Mouse (Mus musculus): ENCODE measurements around the gene Htra2.

Gene Htra2

DNA sequence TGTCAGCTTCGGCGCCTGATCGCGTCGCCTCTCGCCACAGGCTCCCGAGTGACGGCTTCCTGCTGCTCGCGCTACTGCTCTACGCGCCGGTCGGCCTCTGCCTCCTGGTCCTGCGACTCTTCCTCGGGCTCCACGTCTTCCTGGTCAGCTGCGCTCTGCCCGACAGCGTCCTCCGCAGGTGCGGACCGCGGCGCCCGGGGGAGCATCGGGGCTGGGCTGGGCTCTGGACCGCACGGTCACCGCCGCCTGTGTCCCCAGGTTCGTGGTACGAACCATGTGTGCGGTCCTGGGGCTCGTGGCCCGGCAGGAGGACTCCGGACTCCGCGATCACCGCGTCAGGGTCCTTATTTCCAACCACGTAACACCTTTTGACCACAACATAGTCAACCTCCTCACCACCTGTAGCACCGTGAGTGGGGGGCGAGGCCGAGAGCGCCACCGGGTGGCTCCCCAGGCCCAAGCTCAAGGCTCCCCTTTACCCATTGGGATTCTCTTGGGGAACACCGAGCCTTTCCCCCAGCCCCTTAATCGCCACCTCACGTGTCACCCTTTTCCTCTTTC, at the start of gene Htra2:
Htra2 (minus strand) TSS at position 403 of the 561 bp plus-strand sequence.
- DNase-seq (ENCODE audit: low read depth, low spot score): peak; percentile 39

DNA sequence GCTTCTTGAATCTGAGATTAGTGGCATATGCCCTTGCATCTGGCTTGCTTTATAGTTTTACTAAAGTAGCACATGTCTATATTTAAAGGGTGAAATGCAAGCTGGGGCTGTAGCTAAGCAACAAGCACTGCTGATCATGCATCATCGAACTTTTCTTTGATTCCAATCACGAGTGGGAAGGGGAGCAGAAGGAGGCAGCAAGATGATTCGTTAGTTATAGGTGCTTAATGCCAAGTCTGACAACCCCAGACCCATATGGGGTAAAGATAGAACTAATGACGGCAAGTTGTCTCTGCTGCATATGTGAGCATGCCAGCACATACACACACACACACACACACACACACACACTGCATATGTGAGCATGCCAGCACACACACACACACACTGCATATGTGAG, 49.1 kb upstream of the Htra2 start:
- DNase-seq (ENCODE audit: low read depth, low spot score): no peak

DNA sequence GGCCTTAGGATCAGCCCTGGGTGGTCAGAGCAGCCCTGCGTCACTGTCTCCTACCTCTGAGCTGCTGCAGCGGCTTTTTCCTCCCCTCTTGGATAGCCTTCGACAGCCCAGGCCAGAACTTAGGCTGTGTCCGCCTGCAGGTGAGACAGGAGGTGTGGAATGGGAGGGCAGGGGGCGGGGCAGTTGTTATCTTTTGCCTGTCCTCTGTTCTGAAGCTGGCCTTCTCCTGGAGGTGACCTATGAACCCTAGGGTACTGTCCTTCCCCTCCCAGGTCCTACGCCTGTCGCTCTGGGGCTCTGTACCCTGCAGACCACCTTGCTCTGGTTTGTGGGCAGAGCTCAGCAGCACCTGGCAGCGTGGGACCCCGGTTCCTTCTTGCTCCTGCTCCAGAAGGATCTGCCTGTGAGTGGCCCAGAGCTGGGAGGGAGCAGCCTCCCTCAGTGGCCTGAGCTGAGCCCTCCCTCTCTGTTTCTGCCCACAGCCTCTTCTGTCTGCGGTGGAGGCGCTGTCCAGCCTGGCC, 48.1 kb upstream of the Htra2 start:
- DNase-seq (ENCODE audit: low read depth, low spot score): no peak

GRCm38 (mm10) chr6:83101688-83102556, 46.8 kb upstream of the Htra2 start:
- peak; percentile 72 for DNase-seq (ENCODE audit: low read depth, low spot score)

- peak; percentile 79 for DNase-seq (ENCODE audit: low read depth, low spot score)
Measured at GRCm38 (mm10) chr6:83101316-83101687, 46.2 kb upstream of the Htra2 start, which contains the start of the genes Ccdc142 and Gm42688. Gene Ccdc142 (plus strand): TSS chr6:83101601. Gene Gm42688 (plus strand): TSS chr6:83101617.

DNA sequence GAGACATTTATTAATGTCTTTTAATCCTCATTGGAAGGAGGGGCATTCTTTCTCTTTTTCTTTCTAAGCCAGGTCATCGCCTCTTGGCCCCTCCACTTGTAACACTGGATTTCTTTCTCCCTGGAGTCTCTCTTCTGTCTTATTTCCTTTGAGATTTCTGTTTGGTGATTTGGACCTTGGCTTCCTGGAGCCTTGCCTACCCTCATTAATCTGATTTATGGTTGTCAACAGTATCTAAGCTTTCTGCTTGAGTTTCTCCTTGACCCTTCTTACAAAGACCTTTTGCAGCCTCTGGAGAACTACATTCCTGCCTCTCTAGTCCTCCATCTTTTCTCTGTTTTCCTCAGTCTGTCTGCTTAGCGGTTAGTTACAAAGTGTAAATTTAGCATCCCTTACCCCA, 43.3 kb upstream of the Htra2 start:
- no peak for DNase-seq (ENCODE audit: low read depth, low spot score)

DNA sequence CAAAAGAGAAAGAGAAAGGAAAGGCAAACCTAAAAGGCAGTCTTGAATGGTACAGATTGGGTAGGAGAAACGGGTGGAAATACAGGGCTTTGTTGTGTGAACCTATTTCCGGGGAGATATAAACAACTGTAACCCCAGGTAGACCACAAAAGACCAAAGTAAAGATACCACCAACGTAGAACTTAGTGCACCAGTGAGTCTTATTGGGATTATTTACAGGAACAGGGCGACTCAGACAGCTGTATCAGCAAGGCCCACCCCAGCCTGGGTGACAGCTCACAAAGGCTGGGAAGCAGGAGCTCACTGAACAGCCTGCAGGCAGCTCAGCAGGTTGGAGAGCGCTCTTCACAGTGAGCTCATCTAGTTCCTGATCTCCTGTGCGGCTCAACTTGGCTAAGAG, 40.9 kb upstream of the Htra2 start:
- no peak for DNase-seq (ENCODE audit: low read depth, low spot score)

- no peak for DNase-seq (ENCODE audit: low read depth, low spot score)
Measured at GRCm38 (mm10) chr6:83092416-83093127, 37.5 kb upstream of the Htra2 start.

GRCm38 (mm10) chr6:83087926-83088260, 32.8 kb upstream of the Htra2 start:
- no peak for DNase-seq (ENCODE audit: low read depth, low spot score)

DNA sequence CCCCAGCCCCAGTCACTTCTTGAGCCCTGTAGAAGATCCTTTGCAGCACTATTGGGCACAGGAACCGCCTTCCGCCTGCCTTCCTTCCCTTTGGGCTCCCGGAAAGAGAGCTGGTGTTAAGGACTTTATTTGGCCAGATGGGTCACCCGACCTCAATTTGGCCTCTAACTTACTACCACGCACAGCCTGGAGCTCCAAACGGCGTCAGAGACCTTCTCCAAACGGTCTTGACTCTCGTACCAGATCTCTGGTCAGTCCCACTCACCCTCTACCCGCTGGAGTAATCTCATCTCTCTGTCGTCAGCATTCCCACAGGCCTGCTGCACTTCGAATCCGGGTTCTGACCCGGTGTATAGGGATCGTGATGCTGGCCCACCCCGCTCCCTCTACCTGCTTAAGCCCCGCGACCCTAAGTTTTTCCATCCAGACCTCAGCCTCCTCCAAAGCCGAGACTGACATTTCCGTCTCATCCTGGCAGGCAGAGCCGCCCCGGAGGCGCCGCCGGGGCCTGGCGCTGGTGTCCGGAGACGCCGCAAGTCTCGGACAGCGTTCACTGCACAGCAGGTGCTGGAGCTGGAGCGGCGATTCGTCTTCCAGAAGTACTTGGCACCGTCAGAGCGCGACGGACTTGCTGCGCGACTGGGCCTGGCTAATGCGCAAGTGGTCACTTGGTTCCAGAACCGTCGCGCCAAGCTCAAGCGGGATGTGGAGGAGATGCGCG, 32.3 kb upstream of the Htra2 start:
- DNase-seq (ENCODE audit: low read depth, low spot score): no peak

DNA sequence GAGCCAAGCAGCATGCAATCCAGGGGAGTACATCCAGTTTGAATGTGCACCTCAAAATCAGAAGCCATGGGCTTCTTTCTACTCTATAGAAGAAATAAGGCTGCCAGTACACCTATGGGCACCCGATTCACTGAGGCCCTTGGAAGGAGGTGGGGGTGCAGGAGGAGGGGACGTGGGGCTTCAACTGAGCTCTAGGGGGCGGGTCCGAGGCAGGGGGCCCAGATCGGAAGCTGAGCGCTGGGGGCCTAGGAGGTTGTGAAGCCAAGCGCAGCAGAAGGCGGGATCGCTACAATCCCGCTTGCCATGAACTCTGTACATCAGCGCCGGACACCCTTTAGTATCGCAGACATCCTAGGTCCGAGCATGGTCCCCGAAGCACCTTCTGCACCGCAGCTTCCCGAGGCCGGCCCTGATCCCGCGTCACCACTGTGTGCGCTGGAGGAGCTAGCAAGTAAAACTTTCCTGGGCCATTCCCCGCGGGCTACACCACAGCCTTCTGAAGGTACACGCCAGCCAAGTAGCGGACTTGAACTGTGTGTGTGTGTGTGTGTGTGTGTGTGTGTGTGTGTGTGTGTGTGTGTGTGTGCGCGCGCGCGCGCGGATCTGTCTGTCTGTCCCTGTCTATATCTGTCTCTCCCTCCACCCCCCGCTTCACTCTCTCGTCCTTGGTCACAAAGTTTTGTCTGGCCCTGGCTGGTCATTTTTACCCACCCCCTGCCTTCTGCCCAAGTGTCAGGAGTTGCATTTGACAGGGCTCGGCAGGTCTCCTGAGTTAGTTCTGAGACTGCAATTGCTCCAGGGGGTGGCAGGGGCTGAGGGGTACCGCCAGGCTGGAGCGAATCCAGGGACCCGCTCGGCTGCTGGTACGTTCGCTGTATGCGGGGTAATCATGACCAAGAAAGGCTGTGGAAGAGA, 31.3 kb upstream of the Htra2 start, which contains the start of gene Lbx2:
Lbx2 (plus strand) TSS at position 247 of the 915 bp plus-strand sequence.
- DNase-seq (ENCODE audit: low read depth, low spot score): no peak

GRCm38 (mm10) chr6:83084477-83084876, 29.4 kb upstream of the Htra2 start:
- no peak for DNase-seq (ENCODE audit: low read depth, low spot score)

DNA sequence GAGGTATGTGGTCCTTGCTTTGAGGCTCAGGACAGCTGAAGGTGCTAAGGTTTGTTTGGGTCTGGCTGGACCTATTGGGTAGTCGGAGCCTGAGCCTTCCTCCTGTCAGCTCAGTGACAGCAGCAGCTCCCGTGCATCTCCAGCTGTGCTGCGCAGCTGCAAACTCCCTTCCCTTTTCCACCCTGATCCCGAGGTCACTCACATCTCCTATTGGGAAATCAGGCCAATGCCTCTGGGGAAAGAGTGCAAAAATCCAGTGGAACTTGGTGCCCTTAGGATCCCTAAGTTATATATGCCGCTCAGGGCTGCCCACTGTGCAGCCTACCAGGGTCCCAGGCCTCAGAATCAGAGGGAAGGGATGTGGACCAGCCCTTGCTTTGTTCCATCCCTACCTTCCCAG, 28.4 kb upstream of the Htra2 start:
- DNase-seq (ENCODE audit: low read depth, low spot score): no peak

- DNase-seq (ENCODE audit: low read depth, low spot score): no peak
Measured at GRCm38 (mm10) chr6:83080210-83080609, 25.1 kb upstream of the Htra2 start.

DNA sequence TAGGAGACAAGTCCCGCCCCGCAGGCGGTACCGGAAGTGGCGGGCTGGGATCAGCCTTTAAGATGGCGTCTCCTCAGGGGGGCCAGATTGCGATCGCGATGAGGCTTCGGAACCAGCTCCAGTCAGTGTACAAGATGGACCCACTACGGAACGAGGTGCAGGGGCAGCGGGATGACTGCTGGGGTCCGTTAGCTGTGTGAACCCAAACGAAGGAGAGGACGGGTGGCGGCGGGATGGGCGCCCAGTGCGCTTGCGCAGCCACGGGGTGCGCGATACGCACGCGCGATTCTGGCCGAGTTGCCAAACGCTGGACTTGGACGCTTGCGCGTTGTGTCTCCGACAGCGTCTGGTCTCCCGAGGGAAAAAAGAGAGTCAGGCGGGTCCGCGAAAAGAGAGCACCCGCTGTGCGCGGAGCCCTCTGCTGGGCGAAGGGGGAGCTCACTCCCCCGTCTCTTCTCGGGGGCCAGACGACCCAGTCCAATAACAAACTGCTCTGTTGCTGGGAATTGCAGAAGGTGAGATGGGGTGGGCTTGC, 23.3 kb upstream of the Htra2 start:
- peak; percentile 93 for DNase-seq (ENCODE audit: low read depth, low spot score)

DNA sequence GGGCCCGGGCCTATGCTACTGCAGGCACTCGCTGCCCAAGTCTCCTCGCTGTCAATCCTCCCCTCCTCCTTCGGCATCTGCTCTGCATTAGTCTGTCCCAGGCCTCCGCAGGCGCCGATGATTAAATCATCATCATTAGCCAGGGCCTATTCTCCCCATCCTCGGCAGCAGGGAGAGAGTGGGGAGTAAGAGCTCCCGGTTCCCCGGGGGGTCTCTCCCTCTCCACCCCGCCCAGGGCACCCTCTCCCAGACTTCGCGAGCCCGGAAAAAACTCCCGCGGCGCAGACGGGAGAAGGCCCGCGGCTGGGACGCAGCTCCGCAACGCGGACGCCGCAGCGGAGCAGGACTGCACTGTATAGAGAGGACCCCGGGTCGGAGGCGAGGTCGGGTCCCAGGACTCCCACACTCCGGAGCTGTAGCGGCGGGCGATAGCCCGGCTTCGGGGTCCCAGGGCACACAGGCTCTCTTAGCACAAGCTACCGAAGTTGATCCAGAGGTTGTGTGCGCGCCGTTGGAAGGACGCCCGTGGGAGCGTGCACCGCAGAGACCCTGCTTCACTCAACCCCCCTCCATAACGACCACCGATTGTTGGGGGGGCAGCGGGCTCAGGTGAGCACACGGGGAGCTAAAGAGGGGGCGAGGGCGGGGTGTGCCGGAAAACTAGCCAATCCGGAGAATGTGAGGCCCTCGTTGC, 22.7 kb upstream of the Htra2 start, which contains the start of gene Pcgf1:
Pcgf1 (plus strand) TSS at position 240 of the 694 bp plus-strand sequence.
- peak; percentile 32 for DNase-seq (ENCODE audit: low read depth, low spot score)

DNA sequence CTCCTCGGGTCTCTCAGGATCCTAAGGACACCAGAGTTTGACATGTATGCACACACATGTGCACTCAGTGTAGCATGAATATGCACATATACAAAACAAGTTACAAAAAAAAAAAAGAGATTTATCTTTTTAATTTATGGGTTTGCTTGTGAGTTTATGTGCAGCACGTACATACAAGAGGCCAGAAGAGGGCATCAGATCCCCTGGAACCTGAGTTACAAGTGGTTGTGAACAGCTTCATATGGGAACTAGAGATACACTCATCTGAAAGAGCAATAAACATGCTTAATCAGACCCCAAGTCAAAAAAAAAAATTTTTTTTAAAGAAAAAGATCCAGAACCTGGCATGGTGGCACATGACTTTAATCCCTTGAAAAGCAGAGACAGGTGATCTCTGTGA, 19.9 kb upstream of the Htra2 start:
- peak; percentile 38 for DNase-seq (ENCODE audit: low read depth, low spot score)

- no peak for DNase-seq (ENCODE audit: low read depth, low spot score)
Measured at GRCm38 (mm10) chr6:83071220-83071619, 16.1 kb upstream of the Htra2 start.
